Mouse (Mus musculus) erythroblast, embryonic 14.5 days (primary cell): Measurements from ENCODE around the gene Mmab. TPM values are rescaled to one million over a fixed set of nuclear protein-coding genes. Genes with fewer than 3 reads are reported as not detected.
A peak's percentile ranks its signal among the peaks of the same experiment; 100 is the strongest.

ENCODE experiments used
- H3K27me3 ChIP-seq: 2 replicates; pipeline ENCODE4 v1.6.1; 2012; ENCODE audit warnings: inconsistent platforms; ENCODE audit not compliant: control insufficient read depth
- H3K36me3 ChIP-seq: 2 replicates; pipeline ENCODE4 v1.6.1; 2012; ENCODE audit warnings: mild to moderate bottlenecking, inconsistent platforms; ENCODE audit not compliant: control insufficient read depth
- H3K4me1 ChIP-seq: 2 replicates; pipeline ENCODE4 v1.6.1; 2012; ENCODE audit warnings: inconsistent platforms; ENCODE audit not compliant: control insufficient read depth
- H3K4me3 ChIP-seq: replicated peaks from 2 replicates; pipeline ENCODE3; 2012; ENCODE audit warnings: moderate library complexity, mild to moderate bottlenecking, inconsistent platforms
- H3K9me3 ChIP-seq: 2 replicates; pipeline ENCODE4 v1.6.1; 2012; ENCODE audit warnings: low read length, inconsistent platforms, mixed read lengths; ENCODE audit not compliant: control insufficient read depth
- GATA1 ChIP-seq: IDR thresholded peaks from 2 replicates; pipeline ENCODE4 v1.6.1; 2012; ENCODE audit warnings: low read length, inconsistent platforms, mixed read lengths
- TAL1 ChIP-seq: IDR thresholded peaks from 3 replicates; pipeline ENCODE4 v1.6.1; 2012; ENCODE audit warnings: low read length, inconsistent platforms, mixed read lengths
- polyA plus RNA-seq: library from polyadenylated mRNA; stranded (reverse); fragments of >175 nt; gene quantifications from 2 replicates; pipeline ENCODE4 v1.2.3, GENCODE M21; 2012

Gene Mmab
- polyA plus RNA-seq, 1 experiment: 0.35 TPM

DNA sequence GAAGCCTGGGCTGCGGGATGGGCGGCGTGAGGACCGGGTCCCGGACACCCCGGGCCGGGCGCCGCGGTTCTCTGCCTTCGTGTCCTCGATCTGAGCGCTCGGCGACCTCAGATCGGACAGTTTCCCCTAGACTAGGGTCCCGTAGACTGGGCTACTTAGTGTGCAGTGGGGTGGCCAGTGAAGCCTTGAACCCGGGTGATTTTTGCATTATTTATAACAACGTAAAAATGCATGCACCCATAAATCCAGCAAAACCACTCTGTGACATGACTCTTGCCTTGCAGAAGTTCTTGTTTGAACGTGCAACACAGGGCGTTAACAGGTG lies 470 bp upstream of the Mmab start:
- Histone ChIP-seq H3K4me3 (peak overlapping the region; percentile 71), H3K36me3 (peaks cover 11% of the 10 kb centered on the region), H3K9me3 (no peaks in the 10 kb centered on the region), H3K27me3 (no peaks in the 10 kb centered on the region), H3K4me1 (peaks cover 29% of the 10 kb centered on the region)
- no peak for TF ChIP-seq TAL1

DNA sequence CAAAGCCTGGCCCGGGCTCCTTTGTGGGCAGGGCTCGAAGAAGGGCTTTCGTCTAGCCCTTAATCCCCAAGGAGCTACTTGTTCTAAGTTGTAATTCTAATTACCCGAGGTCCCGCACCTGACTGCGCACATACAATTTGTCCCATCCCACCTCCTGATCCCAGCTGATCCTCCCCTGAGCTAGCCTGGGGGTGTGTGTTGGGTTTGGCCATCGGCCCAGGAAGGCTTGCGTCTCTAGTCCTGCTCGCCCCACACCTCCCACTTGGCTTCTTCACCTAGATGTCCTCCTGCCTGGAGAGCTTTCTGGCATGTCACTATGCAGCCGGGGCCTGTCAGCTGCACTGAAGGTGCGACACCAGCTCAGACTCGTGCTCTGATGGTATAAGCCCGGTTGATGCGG lies 8.3 kb downstream of the Mmab start:
- TF ChIP-seq TAL1: no peak
- TF ChIP-seq GATA1: no peak
- H3K36me3 ChIP-seq: peaks cover 26% of the 10 kb centered on the region

DNA sequence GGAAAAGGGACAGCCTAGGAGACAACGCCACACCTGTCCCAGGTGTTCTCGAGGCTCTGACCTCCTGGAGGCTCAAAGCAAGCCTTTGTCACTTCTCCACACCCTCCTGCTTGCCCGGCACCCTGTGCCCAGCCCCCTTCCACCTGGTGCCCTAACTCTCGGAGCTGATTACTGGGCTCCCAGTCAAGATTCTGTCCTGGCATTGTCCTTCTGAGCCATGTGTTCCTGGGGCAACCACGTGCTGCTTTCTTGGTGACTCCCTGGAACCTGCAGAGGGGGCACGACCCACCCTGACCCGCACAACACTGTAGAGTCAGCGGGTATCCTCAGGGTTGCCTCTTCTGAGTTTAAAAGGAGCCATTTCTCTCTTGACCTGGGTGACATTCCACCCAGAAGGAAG lies 9.5 kb downstream of the Mmab start:
- no peaks in the 10 kb centered on the region for H3K4me1 ChIP-seq
- no peaks in the 10 kb centered on the region for H3K9me3 ChIP-seq
- H3K36me3 ChIP-seq: peaks cover 26% of the 10 kb centered on the region
- no peak overlapping the region for H3K4me3 ChIP-seq
- TF ChIP-seq GATA1 (no peak), TAL1 (no peak)
- no peaks in the 10 kb centered on the region for H3K27me3 ChIP-seq

More for the DNA sequence above, 8.3 kb downstream of the Mmab start:
- H3K27me3 ChIP-seq: no peaks in the 10 kb centered on the region
- H3K4me1 ChIP-seq: no peaks in the 10 kb centered on the region
- H3K4me3 ChIP-seq: no peak overlapping the region
- no peaks in the 10 kb centered on the region for H3K9me3 ChIP-seq

DNA sequence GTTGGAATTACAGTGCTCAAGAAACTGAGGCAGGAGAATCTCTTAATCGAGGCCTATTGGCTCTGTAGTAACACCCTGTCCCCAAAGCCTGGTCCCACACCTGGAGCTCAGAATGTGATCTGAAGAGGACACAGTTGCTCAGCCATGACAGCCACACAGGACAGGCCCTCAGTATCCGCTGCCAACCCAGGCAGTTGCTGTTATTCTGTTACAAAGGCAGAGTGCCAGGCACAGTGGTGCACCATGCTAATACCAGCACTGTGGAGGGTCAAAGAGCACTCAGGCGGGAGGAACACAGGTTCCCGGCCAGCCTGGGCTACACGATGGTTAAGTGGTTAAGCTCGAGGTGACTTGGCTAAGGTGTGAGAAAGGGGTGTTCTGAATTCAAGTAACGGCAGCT lies 14.1 kb downstream of the Mmab start:
- H3K27me3 ChIP-seq: no peaks in the 10 kb centered on the region
- H3K4me1 ChIP-seq: no peaks in the 10 kb centered on the region
- H3K36me3 ChIP-seq: peaks cover 2% of the 10 kb centered on the region; the same call in 1 of the 2 replicates
- TF ChIP-seq GATA1 (no peak), TAL1 (no peak)
- H3K9me3 ChIP-seq: no peaks in the 10 kb centered on the region
- no peak overlapping the region for H3K4me3 ChIP-seq

DNA sequence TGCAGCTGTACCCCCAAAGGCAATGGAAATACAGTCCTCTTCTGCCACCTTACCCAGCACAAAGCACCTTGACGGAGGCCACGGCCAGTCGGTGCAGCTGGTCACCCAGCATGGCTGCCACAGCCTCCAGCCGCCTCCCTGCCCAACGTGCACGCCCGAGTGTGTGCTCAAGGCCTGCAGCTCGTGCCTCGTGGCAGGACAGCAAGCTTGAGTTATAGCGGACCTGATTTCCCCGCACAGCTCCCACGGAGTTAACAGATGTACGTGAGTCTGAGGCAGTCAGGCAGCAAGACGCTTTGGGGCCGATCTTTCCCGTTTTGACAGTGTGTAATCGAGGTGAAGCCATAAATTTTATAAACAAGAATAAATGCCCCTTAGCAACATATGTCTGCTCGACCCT lies 15.2 kb downstream of the Mmab start:
- H3K4me3 ChIP-seq: no peak overlapping the region
- no peaks in the 10 kb centered on the region for H3K36me3 ChIP-seq
- no peaks in the 10 kb centered on the region for H3K4me1 ChIP-seq
- H3K9me3 ChIP-seq: no peaks in the 10 kb centered on the region
- H3K27me3 ChIP-seq: no peaks in the 10 kb centered on the region
- TF ChIP-seq TAL1 (no peak), GATA1 (no peak)

DNA sequence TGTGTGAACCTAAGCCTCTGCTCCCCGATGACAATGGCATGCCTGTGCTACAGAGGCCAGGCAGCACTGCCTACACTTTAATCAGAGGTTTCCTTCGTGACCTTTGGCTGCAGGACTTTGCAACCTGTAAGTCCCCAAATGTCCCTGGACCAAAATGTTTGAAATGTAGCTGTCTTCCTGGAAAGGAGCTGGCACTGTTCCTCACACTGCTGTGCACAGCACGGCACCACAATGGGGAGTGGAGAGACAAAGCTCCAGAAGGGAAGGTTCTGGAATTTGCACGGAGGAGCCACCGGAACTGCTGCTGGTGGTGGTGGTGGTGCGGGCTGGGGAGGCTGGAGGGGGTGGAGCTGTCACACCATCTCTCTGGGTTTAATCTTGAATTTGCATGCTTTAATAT lies 17.1 kb downstream of the Mmab start:
- Histone ChIP-seq H3K27me3 (no peaks in the 10 kb centered on the region), H3K4me1 (no peaks in the 10 kb centered on the region), H3K4me3 (no peak overlapping the region), H3K9me3 (no peaks in the 10 kb centered on the region), H3K36me3 (no peaks in the 10 kb centered on the region)
- TF ChIP-seq TAL1 (no peak), GATA1 (no peak)

DNA sequence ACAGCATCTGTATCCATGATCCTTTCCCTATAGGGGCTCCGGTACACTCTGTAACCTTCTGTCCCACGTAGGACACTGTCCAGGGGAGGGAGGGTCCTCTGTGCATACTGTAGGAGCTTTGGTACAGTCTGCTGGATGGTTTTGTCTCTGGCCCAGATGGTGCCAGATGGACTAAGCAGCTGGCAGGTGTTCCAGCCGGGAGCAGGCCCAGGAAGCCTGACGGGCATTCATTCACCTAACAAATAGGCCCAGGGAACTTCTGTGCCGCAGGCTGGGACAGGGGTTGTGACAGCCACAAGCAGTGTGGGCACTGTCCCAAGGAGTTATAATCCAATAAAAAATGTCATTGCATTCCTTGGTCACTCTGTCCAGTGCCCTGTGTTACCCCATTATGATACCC lies 19.9 kb downstream of the Mmab start:
- H3K4me1 ChIP-seq: no peaks in the 10 kb centered on the region
- no peaks in the 10 kb centered on the region for H3K27me3 ChIP-seq
- no peak overlapping the region for H3K4me3 ChIP-seq
- peaks cover 26% of the 10 kb centered on the region for H3K36me3 ChIP-seq
- no peaks in the 10 kb centered on the region for H3K9me3 ChIP-seq
- TF ChIP-seq TAL1 (no peak), GATA1 (no peak)

DNA sequence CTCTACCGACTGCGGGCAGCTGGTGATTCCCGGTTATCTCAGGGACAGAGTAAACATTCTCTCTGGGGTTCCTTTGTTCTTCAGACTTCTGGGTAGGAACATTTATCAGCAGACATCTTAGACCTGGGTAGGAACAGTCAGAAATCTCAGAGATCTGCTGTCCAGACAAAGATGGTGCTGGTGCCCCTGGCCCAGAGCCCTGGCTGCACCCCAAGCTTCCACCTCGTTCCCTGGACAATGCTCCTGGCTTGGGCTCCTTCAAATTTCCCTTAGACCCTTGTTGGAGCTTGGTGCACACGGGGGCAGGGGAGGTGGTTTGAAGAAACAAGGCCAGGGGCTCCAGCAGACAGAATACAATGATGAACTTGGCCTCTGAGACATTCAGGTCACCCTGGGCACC lies 21.3 kb downstream of the Mmab start:
- no peaks in the 10 kb centered on the region for H3K27me3 ChIP-seq
- no peaks in the 10 kb centered on the region for H3K4me1 ChIP-seq
- no peaks in the 10 kb centered on the region for H3K9me3 ChIP-seq
- no peak overlapping the region for H3K4me3 ChIP-seq
- H3K36me3 ChIP-seq: peaks cover 39% of the 10 kb centered on the region
- TF ChIP-seq TAL1 (no peak), GATA1 (no peak)

DNA sequence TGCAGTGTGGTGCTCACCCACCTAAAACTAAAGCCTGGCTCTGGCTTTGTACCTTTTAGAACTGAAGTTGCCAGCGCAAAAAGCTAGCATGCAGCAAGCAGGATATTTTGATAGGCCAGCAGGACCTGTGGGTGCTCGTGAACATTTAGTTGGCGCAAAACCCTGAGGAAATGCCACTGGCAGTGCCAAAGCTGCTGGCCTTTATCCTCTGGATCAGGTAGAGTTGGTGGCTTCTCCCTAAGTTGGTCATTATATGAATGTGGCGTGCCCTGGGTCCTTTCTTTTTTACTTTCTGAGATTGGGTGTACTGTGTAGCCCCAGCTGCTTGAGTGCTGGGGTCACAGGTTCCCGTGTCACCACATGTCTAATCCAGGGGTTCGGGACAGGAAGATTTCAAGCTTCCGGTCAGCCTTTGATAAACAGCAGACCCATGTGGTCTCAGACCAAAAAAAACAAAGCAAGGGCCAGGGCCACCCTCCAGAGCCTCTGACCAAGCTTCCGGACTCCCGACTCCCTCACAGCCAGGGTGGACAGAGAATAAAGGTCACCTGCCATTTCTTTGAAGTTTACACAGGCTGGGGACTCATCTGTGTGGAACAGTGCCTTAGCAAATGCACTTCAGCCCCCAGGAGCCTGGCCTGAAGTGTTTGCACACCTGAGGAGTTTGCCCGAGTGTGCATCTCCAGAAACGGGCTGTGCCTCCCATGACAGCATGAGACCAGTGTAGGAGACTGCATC lies 22.1 kb downstream of the Mmab start:
- no peak for TF ChIP-seq TAL1
- no peak for TF ChIP-seq GATA1
- no peaks in the 10 kb centered on the region for H3K4me1 ChIP-seq

DNA sequence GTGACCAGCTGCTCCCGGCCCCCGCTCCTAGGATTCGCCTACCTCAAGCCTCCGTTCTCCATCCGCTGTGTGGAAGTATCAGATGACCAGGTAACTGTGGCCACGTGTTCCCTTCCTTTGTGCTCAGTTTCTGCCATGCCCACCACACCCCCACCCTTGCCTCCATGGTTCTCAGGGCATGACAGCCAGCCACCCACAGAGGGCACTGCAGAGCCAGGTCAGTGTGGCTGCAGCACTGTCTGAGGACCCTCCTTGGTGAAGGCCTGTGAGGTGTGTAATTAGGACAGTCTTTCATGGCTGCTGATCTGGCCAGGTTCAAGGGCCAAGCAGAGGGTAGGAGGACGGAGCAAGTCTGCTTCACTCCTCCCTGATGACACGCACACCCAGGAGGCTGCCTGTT lies 25.3 kb downstream of the Mmab start:
- Histone ChIP-seq H3K4me1 (no peaks in the 10 kb centered on the region), H3K4me3 (no peak overlapping the region), H3K36me3 (peaks cover 80% of the 10 kb centered on the region), H3K27me3 (no peaks in the 10 kb centered on the region), H3K9me3 (no peaks in the 10 kb centered on the region)
- TF ChIP-seq GATA1 (no peak), TAL1 (no peak)

More for the DNA sequence above, 22.1 kb downstream of the Mmab start:
- no peaks in the 10 kb centered on the region for H3K9me3 ChIP-seq
- no peak overlapping the region for H3K4me3 ChIP-seq
- H3K36me3 ChIP-seq: peaks cover 48% of the 10 kb centered on the region
- H3K27me3 ChIP-seq: no peaks in the 10 kb centered on the region
